Mouse (Mus musculus) stomach, postnatal 0 days (tissue): ENCODE measurements around the gene Tmprss6. TPM values are rescaled to one million over a fixed set of nuclear protein-coding genes. Genes with fewer than 3 reads are reported as not detected.
A peak's percentile ranks its signal among the peaks of the same experiment; 100 is the strongest.

ENCODE experiments used
- ATAC-seq: fragments of 200-750 bp; cut with Nextera tagmentation; 2 replicates; pipeline ENCODE4 v1.8.0; 2017; ENCODE audit not compliant: low FRiP score, low TSS enrichment
- DNase-seq: peaks from one replicate; pipeline ENCODE4 v3.0.0-alpha.2; 2016; ENCODE audit warnings: low spot score
- H3K27ac ChIP-seq: fragments of 300-500 bp; sonication (generic); replicated peaks from 2 replicates; pipeline ENCODE4 v1.5.1; 2014; ENCODE audit warnings: mild to moderate bottlenecking, control low read depth
- H3K27me3 ChIP-seq: fragments of 300-500 bp; sonication (generic); 2 replicates; pipeline ENCODE4 v1.6.1; 2014; ENCODE audit warnings: low read length; ENCODE audit not compliant: control insufficient read depth, insufficient read depth
- H3K36me3 ChIP-seq: fragments of 300-500 bp; sonication (generic); 2 replicates; pipeline ENCODE4 v1.6.1; 2014; ENCODE audit warnings: low read length, mixed read lengths; ENCODE audit not compliant: control insufficient read depth, insufficient read depth
- H3K4me1 ChIP-seq: fragments of 300-500 bp; sonication (generic); replicated peaks from 2 replicates; pipeline ENCODE4 v1.6.1; 2014; ENCODE audit warnings: antibody characterized with exemption; ENCODE audit not compliant: control insufficient read depth, insufficient read depth
- H3K4me2 ChIP-seq: fragments of 300-500 bp; sonication (generic); replicated peaks from 2 replicates; pipeline ENCODE4 v1.6.1; 2014; ENCODE audit warnings: low read depth, mild to moderate bottlenecking, control low read depth, moderate library complexity
- H3K4me3 ChIP-seq: fragments of 300-500 bp; sonication (generic); 2 replicates; pipeline ENCODE4 v1.5.1; 2014; ENCODE audit warnings: low read depth, low read length, control low read depth
- H3K9ac ChIP-seq: fragments of 300-500 bp; sonication (generic); 2 replicates; pipeline ENCODE4 v1.6.1; 2014; ENCODE audit warnings: mild to moderate bottlenecking, low read length, control low read depth, mixed read lengths
- H3K9me3 ChIP-seq: fragments of 300-500 bp; sonication (generic); 2 replicates; pipeline ENCODE4 v1.6.1; 2016; ENCODE audit warnings: low read length; ENCODE audit not compliant: control insufficient read depth
- CTCF ChIP-seq: IDR thresholded peaks from 2 replicates; pipeline ENCODE4 v1.5.1; 2016; ENCODE audit warnings: antibody characterized with exemption, low read depth, mild to moderate bottlenecking, moderate library complexity
- EP300 ChIP-seq: optimal IDR thresholded peaks from 2 replicates; pipeline ENCODE3; 2016; ENCODE audit warnings: antibody characterized with exemption
- WGBS: fragments of 180-500 bp; shearing (Covaris S2); extraction: QIAGEN DNeasy Blood & Tissue Kit; methylation state at CpG from one replicate; pipeline ENCODE4 v1.1.7; 2014; 5-methylcytosine and 5-hydroxymethylcytosine counted together
- polyA plus RNA-seq: library from polyadenylated mRNA; unstranded; fragments of >200 nt; fragmentation: Nextera tagmentation; extraction: Ambion mirVana; gene quantifications from 2 replicates; pipeline ENCODE4 v1.2.1, GENCODE M21; 2015

Tmprss6 gene
- polyA plus RNA-seq, result 0.48 and 0.50 TPM in 2 replicates

GRCm38 (mm10) chr15:78468379-78468937, at the start of gene Tmprss6:
Gene Tmprss6 (minus strand): TSS chr15:78468634.
- no peak for ATAC-seq
- DNase-seq, result peak; percentile 41
- WGBS, result 77% methylated on average over 7 of the region's 7 CpGs

GRCm38 (mm10) chr15:78518221-78518620, 49.8 kb upstream of the Tmprss6 start:
- no peak overlapping the region for H3K27ac ChIP-seq
- H3K4me1 ChIP-seq, result no peaks in the 10 kb centered on the region
- DNase-seq (no peak), ATAC-seq (no peak)
- H3K9me3 ChIP-seq, result no peaks in the 10 kb centered on the region
- WGBS, result 65% methylated on average over 7 of the region's 7 CpGs
- no peak overlapping the region for H3K9ac ChIP-seq
- H3K4me3 ChIP-seq, result no peak overlapping the region
- TF ChIP-seq EP300, result no peak
- no peak overlapping the region for H3K4me2 ChIP-seq
- H3K36me3 ChIP-seq, result no peaks in the 10 kb centered on the region
- no peaks in the 10 kb centered on the region for H3K27me3 ChIP-seq

More at GRCm38 (mm10) chr15:78468379-78468937, at the start of gene Tmprss6:
- Histone ChIP-seq H3K4me3 (no peak within 1 kb of the TSS), H3K9ac (no peak within 1 kb of the TSS), H3K27me3 (no peaks in the 10 kb centered on the region; the same call in 1 of the 2 replicates), H3K27ac (no peak within 1 kb of the TSS), H3K4me1 (no peaks in the 10 kb centered on the region), H3K9me3 (no peaks in the 10 kb centered on the region), H3K4me2 (no peak within 1 kb of the TSS), H3K36me3 (no peaks in the 10 kb centered on the region)
- TF ChIP-seq EP300, result no peak
- TF ChIP-seq CTCF, result no peak

GRCm38 (mm10) chr15:78515759-78516158, 47.3 kb upstream of the Tmprss6 start:
- 78% methylated on average over 6 of the region's 6 CpGs for WGBS
- H3K27ac ChIP-seq, result no peak overlapping the region
- no peaks in the 10 kb centered on the region for H3K27me3 ChIP-seq
- 0 out of 2 replicates have a peak overlapping the region, but pooled peaks have one; percentile 13 for H3K9ac ChIP-seq
- ATAC-seq (no peak), DNase-seq (no peak)
- TF ChIP-seq CTCF (no peak), EP300 (no peak)
- no peak overlapping the region for H3K4me2 ChIP-seq
- H3K9me3 ChIP-seq, result no peaks in the 10 kb centered on the region
- no peaks in the 10 kb centered on the region for H3K36me3 ChIP-seq
- H3K4me3 ChIP-seq, result no peak overlapping the region
- H3K4me1 ChIP-seq, result no peaks in the 10 kb centered on the region

GRCm38 (mm10) chr15:78514393-78515146, 46.1 kb upstream of the Tmprss6 start:
- DNase-seq, result peak; percentile 84
- no peaks in the 10 kb centered on the region for H3K4me1 ChIP-seq
- H3K36me3 ChIP-seq, result no peaks in the 10 kb centered on the region
- TF ChIP-seq CTCF (peak; percentile 96), EP300 (no peak)
- H3K9ac ChIP-seq, result peak overlapping the region; percentile 28; the same call in 1 of the 2 replicates
- no peak overlapping the region for H3K27ac ChIP-seq
- H3K9me3 ChIP-seq, result no peaks in the 10 kb centered on the region
- WGBS, result 24% methylated on average over 7 of the region's 7 CpGs
- no peak overlapping the region for H3K4me3 ChIP-seq
- no peaks in the 10 kb centered on the region for H3K27me3 ChIP-seq
- H3K4me2 ChIP-seq, result no peak overlapping the region
- peak; percentile 53 for ATAC-seq

- no peak overlapping the region for H3K4me2 ChIP-seq
- TF ChIP-seq CTCF, result no peak
- no peak for TF ChIP-seq EP300
- ATAC-seq (no peak), DNase-seq (no peak)
- 81% methylated on average over 14 of the region's 14 CpGs for WGBS
- no peaks in the 10 kb centered on the region for H3K9me3 ChIP-seq
- no peaks in the 10 kb centered on the region for H3K36me3 ChIP-seq
- H3K4me1 ChIP-seq, result no peaks in the 10 kb centered on the region
- H3K4me3 ChIP-seq, result no peak overlapping the region
- H3K27me3 ChIP-seq, result no peaks in the 10 kb centered on the region
- no peak overlapping the region for H3K27ac ChIP-seq
- no peak overlapping the region for H3K9ac ChIP-seq
Observed at GRCm38 (mm10) chr15:78513019-78513418, 44.6 kb upstream of the Tmprss6 start.

GRCm38 (mm10) chr15:78511951-78512350, 43.5 kb upstream of the Tmprss6 start:
- H3K4me2 ChIP-seq, result no peak overlapping the region
- H3K4me3 ChIP-seq, result no peak overlapping the region
- H3K9me3 ChIP-seq, result no peaks in the 10 kb centered on the region
- no peak for ATAC-seq
- no peaks in the 10 kb centered on the region for H3K36me3 ChIP-seq
- DNase-seq, result no peak
- H3K9ac ChIP-seq, result no peak overlapping the region
- no peaks in the 10 kb centered on the region for H3K27me3 ChIP-seq
- TF ChIP-seq CTCF (no peak), EP300 (no peak)
- 62% methylated on average over 7 of the region's 7 CpGs for WGBS
- H3K4me1 ChIP-seq, result no peaks in the 10 kb centered on the region
- no peak overlapping the region for H3K27ac ChIP-seq
